Mouse (Mus musculus) C2C12 (cell line): ENCODE data around the gene Ggcx. TPM values are rescaled to one million over a fixed set of nuclear protein-coding genes. Genes with fewer than 3 reads are reported as not detected.

ENCODE experiments used
- H3K27me3 ChIP-seq: one replicate; pipeline ENCODE4 v1.6.1; 2011; ENCODE audit not compliant: control insufficient read depth, insufficient read depth, insufficient read length
- H3K36me3 ChIP-seq: one replicate; pipeline ENCODE4 v1.6.1; 2011; ENCODE audit not compliant: control insufficient read depth, insufficient read depth
- H3K4me3 ChIP-seq: one replicate; pipeline ENCODE4 v1.5.1; 2011; ENCODE audit warnings: mild to moderate bottlenecking, control low read depth; ENCODE audit not compliant: poor library complexity, insufficient read depth, severe bottlenecking
- H3K79me2 ChIP-seq: one replicate; pipeline ENCODE4 v1.6.1; 2011; ENCODE audit not compliant: control insufficient read depth, insufficient read depth
- H3K79me3 ChIP-seq: one replicate; pipeline ENCODE4 v1.6.1; 2011; ENCODE audit warnings: low read depth, control low read depth
- H3ac ChIP-seq: one replicate; pipeline ENCODE3; 2011; ENCODE audit warnings: low read depth; ENCODE audit not compliant: control insufficient read depth, insufficient read length
- CEBPB ChIP-seq: IDR thresholded peaks from one replicate; pipeline ENCODE4 v1.6.1; 2011; ENCODE audit warnings: low read depth, mild to moderate bottlenecking, control low read depth, moderate library complexity
- CTCF ChIP-seq: IDR thresholded peaks from one replicate; pipeline ENCODE4 v1.5.1; 2011; ENCODE audit not compliant: control insufficient read depth, insufficient read depth, insufficient read length
- FOSL1 ChIP-seq: IDR thresholded peaks from one replicate; pipeline ENCODE4 v1.8.0; 2011; ENCODE audit warnings: mild to moderate bottlenecking, low read length; ENCODE audit not compliant: poor library complexity, insufficient read depth, severe bottlenecking
- MAX ChIP-seq: IDR thresholded peaks from one replicate; pipeline ENCODE4 v1.6.1; 2011; ENCODE audit warnings: mild to moderate bottlenecking, control low read depth
- MYOD1 ChIP-seq: IDR thresholded peaks from one replicate; pipeline ENCODE4 v1.6.1; 2011; ENCODE audit warnings: low read depth; ENCODE audit not compliant: control insufficient read depth, insufficient read length
- MYOG ChIP-seq: IDR thresholded peaks from one replicate; pipeline ENCODE4 v1.6.1; 2011; ENCODE audit not compliant: control insufficient read depth, insufficient read length; ENCODE audit errors: extremely low read depth
- USF1 ChIP-seq: IDR thresholded peaks from one replicate; pipeline ENCODE4 v1.6.1; 2011; ENCODE audit warnings: low read depth, mild to moderate bottlenecking, control low read depth, moderate library complexity
- polyA plus RNA-seq: library from polyadenylated mRNA; unstranded; fragments of >200 nt; fragmentation: generic; extraction: Trizol; gene quantifications from one replicate; pipeline ENCODE4 v1.2.1, GENCODE M21; 2012; ENCODE audit warnings: missing spikeins

Ggcx gene
- polyA plus RNA-seq, 1 experiment = 12.2 TPM

DNA sequence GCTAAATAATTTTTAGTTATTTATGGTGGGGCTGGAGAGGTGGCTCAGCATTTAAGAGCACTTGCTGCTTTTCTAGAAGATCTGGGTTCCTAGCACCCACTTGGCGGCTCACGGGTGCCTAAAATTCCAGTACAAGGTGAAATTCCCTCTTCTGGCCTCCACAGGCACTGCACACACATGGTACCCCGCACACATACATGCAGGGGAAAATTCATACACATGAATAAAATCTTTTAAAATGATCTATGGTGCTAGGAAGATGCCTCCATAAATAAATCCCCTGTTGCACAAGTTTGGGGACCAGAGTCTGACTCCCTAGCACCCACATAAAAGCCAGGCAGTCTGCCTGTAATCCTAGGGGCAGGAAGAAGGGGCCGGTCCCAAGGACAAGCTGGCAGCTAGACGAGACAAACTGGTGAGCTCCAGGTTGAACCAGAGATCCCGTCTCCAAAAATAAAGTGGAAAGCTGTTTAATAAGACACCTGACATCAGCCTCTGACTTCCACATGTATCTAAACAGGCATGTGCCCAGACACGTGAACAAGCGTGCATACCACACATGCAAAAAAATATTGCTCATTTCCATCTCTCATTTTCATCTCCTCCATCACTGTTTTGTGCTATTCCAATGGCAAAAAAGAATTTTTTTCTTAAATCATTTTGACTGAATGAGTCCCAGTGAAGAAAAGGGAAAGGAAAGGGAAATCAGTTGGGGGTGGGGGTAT, 35.4 kb upstream of the Ggcx start:
- no peaks in the 10 kb centered on the region for H3K27me3 ChIP-seq
- TF ChIP-seq CEBPB (no peak), MYOG (no peak), CTCF (no peak), MYOD1 (no peak), MAX (no peak), FOSL1 (no peak), USF1 (no peak)
- H3K4me3 ChIP-seq = no peak overlapping the region
- H3K79me3 ChIP-seq = peaks cover 3% of the 10 kb centered on the region
- H3K79me2 ChIP-seq = peaks cover 20% of the 10 kb centered on the region
- H3ac ChIP-seq = no peak overlapping the region
- H3K36me3 ChIP-seq = no peaks in the 10 kb centered on the region

GRCm38 (mm10) chr6:72379377-72380130, 34.6 kb upstream of the Ggcx start:
- H3K79me2 ChIP-seq = peaks cover 20% of the 10 kb centered on the region
- H3K79me3 ChIP-seq = peaks cover 3% of the 10 kb centered on the region
- H3K27me3 ChIP-seq = no peaks in the 10 kb centered on the region
- peak overlapping the region; percentile 59 for H3K4me3 ChIP-seq
- TF ChIP-seq MYOD1 = no peak
- no peak for TF ChIP-seq CTCF
- no peak for TF ChIP-seq CEBPB
- no peak for TF ChIP-seq USF1
- no peak for TF ChIP-seq MYOG
- no peak for TF ChIP-seq FOSL1
- TF ChIP-seq MAX = no peak
- H3K36me3 ChIP-seq = no peaks in the 10 kb centered on the region
- H3ac ChIP-seq = peak overlapping the region; percentile 66

DNA sequence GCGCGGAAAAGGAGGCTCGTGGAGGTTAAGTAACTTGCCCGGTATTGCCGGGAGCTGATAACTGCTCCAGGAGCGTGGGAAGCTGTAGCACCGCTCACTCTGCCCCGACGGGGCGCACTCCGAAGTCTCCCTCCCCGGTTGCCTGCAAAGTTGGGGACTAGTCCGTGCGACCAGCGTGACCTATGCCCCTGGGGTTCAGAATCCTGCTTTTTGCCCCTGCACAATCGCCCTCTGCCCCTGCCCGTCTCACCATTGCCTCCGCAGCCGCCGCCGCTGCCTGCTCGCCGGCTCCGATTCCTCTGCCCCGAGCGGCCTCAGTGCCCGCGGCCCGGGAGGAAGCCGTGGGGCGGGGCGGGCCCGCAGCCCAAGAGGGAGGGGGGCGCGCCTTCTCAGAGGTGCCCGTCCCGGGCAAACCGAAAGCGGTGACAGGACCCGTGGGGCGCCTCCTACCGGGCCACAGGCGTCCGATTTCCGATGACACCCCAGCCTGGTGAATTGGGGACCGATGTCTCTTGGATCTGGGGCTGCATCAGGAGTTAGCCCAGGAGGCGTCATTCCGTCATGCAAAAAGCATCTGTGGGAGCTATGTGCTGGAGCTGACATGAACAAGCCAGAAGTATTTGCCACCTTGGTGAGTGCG, 33.9 kb upstream of the Ggcx start, which contains the start of gene Vamp5:
Gene Vamp5, minus strand, starts transcription at position 338 of the 640 bp plus-strand sequence.
- H3K79me2 ChIP-seq = peaks cover 20% of the 10 kb centered on the region
- TF ChIP-seq MAX (no peak), CTCF (peak; percentile 34)
- H3K79me3 ChIP-seq = peaks cover 3% of the 10 kb centered on the region
- no peaks in the 10 kb centered on the region for H3K27me3 ChIP-seq
- peak within 1 kb of the TSS; percentile 66 for H3ac ChIP-seq
- peak within 1 kb of the TSS; percentile 59 for H3K4me3 ChIP-seq
- H3K36me3 ChIP-seq = no peaks in the 10 kb centered on the region

GRCm38 (mm10) chr6:72382494-72382893, 31.6 kb upstream of the Ggcx start:
- Histone ChIP-seq H3K27me3 (no peaks in the 10 kb centered on the region), H3K79me2 (peaks cover 20% of the 10 kb centered on the region), H3K36me3 (no peaks in the 10 kb centered on the region), H3K4me3 (no peak overlapping the region), H3ac (no peak overlapping the region), H3K79me3 (peaks cover 3% of the 10 kb centered on the region)
- no peak for TF ChIP-seq CEBPB
- no peak for TF ChIP-seq FOSL1
- no peak for TF ChIP-seq MYOG
- TF ChIP-seq MAX = no peak
- no peak for TF ChIP-seq MYOD1
- TF ChIP-seq USF1 = no peak
- TF ChIP-seq CTCF = no peak

GRCm38 (mm10) chr6:72383142-72383820, 30.8 kb upstream of the Ggcx start:
- Histone ChIP-seq H3K27me3 (no peaks in the 10 kb centered on the region), H3K36me3 (peaks cover 3% of the 10 kb centered on the region), H3K79me3 (no peaks in the 10 kb centered on the region), H3K79me2 (peaks cover 18% of the 10 kb centered on the region), H3ac (no peak overlapping the region), H3K4me3 (no peak overlapping the region)
- TF ChIP-seq MAX (no peak), CEBPB (no peak), MYOG (no peak), USF1 (no peak), MYOD1 (no peak), FOSL1 (no peak), CTCF (no peak)
